Mouse (Mus musculus) ovary, postnatal 36 days (tissue): ENCODE results near the gene Fam72a.

Source experiments
- DNase-seq: peaks from one replicate; pipeline ENCODE4 v3.0.0; 2022; ENCODE audit warnings: low spot score, mixed read lengths

Gene Fam72a

DNA sequence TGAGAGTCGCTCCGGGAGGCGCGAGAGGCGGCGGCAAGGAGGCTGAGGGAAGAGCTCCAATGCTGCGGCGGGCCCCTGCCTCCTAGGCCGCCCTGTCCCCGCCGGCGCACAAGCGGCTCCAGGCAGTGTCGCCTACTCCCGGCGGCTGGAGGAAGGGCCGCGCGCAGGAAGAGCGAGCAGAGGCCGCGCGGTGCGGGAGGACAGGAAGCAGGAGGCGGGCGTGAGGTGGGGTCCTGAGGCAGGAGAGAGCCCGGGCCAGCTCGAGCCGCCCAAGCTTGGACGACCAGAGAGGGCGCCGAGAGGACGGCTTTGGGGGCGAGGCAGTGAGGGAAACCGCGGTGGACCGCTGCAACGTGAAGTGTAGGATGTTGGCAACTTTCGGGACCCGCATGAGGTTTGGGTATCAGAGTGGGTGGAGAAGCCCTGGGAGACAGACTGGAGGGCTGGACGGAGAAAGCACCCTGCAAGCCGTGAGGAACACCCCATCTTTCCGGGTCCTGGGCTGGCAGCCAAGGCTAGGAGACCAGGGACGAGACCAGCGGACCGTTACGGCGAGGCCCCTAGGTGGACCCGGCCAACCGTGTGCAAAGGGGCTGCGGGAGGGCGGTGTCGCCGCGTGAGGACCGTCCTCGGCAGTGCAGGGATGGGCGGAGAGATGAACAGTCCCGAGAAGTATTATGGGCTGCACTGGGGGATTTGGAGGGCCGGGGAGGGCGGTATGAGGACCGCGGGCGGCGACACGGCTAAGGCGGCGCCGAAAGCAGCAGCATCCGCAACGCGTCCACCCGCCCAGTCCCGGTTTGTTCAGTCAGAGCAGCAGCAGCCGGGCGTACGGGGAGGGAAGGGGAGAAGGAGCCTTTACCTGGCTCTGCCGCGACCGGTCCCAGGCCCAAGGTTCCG lies 1.1 kb upstream of the Fam72a start:
- peak; percentile 71 for DNase-seq

DNA sequence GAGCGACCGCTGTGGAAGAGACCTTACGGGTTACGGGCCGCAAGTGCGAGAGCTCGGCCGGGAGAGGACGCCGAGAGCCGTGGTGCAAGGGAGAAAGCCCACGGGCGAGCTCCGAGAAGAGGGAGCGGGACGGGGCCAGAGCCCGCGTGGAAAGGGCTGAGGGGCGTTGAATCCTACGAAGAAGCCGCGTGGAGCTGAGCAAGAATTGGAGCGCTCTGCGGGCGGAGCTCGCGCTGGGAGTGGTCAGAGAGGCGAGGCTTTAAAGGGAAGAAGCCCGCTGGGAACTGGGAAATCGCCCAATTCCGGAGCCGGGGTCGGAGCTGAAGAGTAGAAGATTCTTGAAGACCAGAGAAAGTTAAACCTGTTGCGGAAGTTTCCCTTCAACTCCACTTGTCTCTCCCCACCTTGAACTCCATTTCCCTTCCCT lies 391 bp downstream of the Fam72a start:
- peak; percentile 76 for DNase-seq

DNA sequence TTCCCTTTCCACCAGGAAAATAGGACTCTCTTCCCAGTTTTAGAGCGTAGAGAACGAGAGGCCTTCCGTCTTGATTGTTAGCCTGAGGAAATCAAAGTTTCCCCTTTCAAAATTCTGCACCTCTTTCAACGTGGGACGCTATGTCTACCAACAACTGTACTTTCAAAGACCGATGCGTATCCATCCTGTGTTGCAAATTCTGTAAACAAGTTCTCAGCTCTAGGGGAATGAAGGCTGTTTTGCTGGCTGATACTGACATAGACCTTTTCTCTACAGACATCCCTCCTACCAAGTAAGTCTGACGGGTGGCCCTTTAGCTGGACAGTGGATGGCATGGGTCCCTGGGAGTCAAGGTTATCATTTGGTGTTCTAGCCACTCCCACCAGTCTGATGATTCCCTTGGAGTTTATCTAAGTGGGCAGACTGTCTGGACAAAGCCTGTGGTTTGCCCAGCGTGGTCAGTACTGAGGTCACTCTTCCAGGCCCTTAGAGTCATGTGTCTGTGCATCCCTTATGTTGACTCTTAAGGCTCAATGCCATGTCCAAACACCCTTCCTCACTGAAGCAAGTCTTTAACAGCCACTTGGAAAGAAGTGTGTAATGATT lies 961 bp downstream of the Fam72a start:
- DNase-seq: no peak

DNA sequence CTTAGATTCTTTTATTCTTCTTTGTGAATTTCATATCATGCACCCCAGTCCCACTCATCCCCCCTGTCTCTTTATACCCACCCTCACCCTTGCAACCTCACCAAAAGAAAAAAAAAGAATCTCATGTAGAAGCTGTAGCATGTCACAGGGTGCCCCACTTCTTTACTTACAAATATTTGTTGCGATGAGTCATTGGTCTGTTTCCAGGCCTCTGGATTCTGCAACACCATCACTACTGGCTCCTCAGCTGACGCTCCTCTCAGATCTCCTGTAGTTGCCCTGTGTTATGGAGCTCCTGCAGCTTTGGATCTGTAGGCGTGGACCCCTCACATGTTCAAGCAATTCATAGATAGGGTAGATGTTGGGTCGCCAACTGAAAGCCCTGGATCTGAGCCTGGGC lies 12.1 kb downstream of the Fam72a start:
- no peak for DNase-seq

DNA sequence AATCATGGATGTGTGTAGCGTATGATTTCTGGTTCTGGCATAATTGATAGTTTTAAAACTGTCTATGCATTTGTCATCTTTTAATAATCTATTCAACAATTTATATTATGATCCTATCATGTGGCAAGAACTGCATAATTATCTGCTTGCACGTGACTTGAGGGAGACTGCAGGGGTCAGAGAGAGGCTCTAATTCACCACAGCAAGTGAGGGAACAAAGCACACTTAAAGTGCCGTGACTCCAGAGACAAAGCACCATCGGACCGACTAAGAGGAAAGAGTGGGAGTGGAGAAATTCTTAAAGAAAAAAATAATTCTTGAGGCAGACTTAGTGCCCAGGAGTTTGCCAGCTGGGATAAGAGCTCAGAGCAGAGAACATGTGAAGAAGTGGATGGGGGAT lies 13.1 kb downstream of the Fam72a start:
- no peak for DNase-seq

DNA sequence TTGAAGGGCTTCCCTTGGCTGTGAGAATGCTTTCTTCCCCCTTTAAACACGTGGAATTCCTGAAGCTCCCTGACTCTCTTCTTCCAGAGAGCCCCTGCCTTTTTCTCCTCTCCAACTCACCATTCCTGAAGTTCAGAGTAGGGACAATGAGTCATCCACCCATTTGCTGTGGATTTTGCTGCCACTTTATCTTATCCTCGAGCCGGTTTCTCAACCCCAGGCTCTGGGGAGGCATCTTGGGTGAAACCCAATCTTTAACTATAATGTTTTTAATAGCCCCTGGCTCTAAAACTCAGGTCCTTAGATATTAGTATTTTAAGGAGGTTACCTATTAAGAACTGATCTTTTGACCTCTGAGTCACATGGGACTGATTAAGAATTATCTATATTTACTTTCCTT lies 13.7 kb downstream of the Fam72a start:
- no peak for DNase-seq

DNA sequence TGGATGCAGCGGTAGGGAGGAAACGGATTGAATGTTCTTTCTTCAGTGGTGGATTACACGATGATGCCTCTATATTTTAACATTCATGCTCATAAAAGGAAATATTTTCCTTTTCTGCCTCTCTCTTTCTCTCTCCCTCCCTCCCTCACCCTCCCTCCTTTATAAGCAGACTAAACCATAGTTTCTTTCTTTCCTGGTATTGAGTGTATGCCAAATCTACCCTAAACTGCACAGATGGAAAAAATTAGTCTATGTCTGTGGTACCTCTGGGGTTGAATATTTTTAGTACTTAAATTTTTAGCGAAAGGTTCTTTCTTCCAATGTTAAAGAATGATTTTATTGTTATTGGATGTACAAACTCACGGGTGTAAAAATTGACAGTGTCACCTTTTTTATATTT lies 14.2 kb downstream of the Fam72a start:
- no peak for DNase-seq

DNA sequence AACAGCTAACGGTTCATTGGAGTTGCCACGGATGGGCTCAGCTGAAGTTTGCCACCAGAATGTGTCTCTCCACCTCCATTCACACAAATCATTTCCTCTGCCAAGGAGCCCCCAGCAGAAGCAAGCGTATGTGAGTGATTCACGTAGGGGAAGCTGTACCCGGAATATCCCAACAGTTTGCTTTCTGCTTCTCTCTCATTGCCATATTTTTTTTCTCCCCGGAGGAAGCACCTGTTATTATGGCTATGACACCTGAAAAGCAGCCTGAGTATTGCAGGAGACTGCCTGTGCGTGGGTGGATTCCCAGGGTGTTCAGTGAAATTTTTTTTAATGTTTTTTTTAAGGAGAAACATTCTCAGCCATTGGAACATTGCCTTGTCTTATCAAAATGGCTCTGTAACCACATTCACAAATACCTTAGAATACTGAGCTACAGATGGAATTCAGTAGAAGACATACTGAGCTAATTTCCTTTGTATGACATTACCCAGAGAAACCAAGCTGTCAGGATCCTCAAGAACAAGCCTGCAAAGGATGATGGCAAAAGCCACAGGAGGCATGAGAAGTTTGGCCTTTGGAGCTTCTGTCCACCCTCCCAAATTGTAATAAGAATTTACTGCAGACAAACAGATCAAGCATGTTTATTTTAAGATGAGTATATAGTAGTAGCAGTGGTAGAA lies 16.3 kb downstream of the Fam72a start:
- DNase-seq: no peak

DNA sequence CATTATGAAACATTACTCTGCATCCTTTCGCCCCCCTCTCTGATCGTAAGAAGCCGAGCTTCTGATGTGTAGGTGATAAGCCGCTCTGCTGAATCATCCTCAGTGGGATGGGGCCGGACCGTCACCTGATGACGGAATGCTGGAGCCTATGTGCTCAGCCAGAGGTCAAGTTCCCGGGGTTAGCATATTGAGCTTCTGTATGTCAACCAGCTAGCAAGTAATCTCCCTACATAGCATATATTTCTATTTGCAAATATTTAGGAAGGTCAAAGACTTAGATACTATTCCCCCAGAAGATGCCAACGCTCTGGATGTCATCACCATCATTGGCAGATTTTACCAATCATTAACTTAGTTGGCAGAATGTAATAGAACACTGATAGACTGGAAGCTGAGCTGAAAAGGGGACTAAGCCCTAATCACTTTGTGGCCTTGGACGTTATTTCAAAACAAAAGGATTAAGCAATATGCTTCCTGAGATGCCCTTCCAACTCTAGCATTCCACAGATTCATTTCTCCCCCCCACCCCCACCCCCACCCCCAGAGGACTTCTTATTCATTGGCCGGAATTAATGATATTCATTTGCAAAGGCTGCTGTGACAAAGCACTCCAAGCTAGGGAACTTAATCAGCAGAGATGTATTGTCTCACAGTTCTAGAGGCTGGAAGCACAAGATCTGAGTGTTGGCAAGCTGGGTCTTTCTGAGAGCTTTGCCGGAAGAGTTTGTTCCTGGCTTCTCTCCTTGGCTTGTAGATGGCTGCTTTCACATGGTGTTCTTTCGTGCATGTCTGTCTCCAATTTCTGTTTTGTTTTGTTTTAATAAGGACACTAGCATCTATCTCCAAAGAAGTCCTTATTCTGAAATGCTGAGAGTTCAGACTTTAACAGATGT lies 19.3 kb downstream of the Fam72a start:
- DNase-seq: no peak

DNA sequence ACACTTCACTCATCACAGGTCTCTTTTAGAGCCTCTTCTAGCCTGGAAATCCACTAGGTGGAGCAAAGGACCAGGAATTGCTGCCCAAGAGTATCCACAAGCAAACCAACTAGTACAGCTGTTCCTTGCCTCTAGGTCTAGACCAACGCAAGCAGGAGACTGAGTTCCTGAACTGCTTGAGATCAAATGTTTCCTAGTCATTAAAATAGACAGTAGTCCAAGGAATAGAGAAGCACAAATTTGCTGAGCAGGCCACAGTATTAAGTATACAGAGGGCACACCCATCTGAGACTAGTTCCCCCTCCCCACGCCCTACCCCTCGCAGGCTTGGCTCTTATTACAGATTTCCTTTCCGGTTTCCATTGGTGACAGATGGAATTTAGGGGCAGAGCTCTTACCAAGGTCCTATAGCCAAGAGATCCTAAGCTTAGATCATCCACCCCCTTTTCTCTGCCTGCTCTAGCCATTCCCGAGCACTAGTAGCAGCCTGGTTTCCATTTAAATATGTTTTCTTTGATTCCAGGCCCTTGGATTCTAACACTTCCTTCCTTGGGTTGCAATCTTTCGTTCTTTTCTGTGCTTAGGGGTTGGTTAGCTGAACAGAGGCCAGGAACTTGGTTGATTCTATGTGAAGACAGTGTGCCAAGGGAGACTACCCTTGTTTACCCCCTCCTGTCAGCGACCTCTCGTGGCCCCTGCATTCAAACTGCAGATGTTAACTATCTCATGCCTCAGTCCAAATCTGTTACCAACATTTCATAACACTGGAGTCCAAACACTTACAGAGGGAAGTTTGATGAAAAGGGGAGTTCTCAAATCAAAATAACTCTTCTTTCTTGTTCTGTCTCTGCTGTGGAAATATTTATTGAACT lies 21.0 kb downstream of the Fam72a start:
- DNase-seq: no peak

DNA sequence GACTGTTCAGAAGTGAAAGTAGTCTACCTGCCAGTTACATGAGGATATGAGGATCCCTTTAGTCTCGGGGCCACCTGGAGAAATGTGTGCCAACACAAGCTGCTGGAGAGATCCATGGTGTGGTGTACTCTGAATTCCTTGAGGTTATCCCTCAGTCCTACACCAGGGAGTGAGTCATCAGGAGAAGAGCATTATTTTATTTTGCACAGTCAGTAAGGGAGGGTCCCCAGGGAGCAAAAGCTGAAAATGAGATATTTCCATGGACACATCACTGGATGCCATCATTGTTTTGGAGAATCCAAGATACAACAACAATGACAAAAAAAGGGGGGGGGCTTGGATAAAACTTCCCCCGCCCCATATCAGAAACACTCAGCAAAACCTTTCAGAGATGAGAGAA lies 24.3 kb downstream of the Fam72a start:
- no peak for DNase-seq

DNA sequence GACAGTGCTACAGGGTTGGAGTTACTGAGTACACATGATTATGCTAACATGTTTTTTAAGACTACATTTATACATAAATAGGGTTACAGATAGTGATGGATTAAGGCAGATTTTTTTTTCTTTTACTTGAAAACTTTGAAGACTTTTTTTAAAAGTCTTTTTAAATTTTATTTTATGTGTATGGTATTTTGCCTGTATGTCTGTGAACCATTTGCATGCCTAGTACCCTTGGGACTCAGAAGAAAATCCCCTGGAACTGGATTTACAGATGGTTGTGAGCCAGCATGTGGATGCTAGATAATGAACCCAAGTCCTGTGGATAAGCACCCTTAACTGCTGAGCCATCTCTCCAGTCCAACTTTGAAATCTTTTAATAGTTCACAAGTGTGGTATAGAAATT lies 25.7 kb downstream of the Fam72a start:
- DNase-seq: no peak

DNA sequence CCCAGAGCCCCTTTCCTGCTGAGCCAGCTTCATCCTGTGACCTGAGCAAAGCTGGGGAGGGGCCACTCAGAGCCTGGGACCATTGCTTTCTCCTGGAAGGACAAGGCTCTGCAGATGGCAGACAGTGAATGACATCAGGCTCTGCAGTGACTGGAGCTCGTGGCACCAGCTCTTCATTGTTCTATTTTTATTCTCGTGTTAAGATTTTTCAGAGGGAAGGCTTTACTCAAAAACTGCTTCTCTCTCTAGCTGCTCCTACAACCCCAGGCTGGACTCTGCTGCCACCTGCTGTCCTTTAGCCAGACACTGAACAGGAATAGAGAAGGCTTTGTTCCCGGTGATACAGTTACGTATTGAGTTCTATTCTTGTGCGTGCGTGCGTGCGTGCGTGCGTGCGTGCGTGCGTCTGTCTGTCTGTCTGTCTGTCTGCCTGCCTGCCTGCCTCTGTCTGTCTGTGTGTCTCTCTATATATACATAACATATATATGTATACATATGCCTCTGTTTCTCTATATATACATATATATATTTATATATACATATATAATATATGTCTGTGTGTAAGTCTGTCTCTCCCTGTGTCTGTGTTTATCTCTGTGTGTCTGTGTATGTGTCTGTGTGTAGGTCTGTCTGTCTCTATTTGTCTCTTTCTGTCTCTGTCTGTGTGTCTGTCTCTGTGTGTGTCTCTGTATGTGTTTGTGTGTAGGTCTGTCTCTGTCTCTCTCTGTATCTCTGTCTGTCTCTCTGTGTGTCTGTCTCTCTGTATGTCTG lies 27.5 kb downstream of the Fam72a start:
- peak; percentile 72 for DNase-seq

DNA sequence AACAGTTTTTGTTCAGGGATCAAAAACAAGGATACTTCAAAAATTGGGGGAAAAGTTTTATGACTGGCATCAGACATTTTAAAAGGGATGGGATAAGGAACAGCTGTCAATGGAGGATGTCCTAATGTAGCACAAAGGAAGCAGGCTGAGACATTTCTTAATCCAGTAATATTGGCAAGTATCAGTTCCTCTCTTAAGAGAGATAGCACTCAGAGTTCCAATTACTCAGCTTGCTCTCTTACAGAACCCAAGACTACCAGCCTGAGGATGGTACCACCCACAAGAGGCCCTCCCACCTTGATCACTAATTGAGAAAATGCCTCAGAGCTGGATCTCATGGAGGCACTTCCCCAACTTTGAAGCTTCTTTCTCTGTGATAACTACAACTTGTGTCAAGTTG lies 32.8 kb downstream of the Fam72a start:
- DNase-seq: no peak

DNA sequence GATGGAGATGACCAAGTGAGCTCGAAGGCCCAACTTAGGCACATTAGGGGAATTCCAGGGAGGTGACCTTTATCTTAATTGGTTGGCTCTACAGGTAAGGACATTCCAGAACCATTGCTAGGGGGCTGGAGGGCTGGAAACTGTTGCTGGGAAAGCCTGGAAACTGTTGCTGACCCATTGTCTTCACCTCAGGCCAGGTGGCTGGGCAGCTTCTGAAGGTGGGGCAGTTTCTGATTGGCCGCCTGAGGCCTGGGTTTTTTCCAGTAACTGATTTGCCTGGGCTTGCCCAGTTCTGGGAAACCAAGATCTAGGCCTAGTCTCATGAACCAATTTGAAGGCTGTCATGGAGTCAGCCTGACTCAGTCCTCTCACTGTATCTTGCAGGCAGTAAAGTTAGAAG lies 34.4 kb downstream of the Fam72a start:
- DNase-seq: no peak

DNA sequence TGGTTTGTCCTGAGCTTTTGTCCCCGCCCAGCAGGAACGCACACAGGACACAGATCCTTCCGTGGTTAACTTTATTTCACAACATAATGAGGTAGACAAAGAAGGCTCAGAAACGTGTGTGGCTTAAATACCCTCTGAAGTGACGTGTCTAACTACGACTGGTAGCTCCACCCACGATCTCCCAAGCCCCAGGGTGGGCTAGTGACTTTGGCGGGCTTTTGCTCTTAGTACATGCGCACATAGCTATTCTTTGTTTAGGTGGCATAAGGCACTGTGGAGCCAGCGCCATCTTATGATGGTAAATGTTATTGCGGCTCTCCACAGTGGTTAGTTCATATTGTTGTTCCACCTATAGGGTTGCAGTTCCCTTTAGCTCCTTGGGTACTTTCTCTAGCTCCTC lies 38.4 kb downstream of the Fam72a start:
- DNase-seq: peak; percentile 19

DNA sequence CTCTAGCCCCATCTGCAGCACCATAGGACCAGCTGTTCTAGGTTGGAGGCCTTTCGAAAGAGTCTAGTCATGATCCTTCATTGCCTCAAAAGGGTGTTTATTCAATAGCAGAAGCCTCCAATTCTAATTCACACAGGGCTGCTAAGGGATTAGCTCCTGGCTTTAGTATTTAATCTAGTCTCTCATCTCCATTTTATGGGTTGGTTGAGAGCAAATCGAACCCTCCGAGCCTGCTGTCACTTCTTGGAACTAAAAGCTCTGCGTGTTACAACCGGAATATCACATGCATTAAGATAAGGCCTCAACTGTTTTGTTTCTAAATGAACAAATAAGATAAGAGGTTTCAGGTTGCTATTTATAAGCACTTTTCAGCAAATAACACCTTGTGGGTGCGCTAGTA lies 42.0 kb downstream of the Fam72a start:
- DNase-seq: no peak

DNA sequence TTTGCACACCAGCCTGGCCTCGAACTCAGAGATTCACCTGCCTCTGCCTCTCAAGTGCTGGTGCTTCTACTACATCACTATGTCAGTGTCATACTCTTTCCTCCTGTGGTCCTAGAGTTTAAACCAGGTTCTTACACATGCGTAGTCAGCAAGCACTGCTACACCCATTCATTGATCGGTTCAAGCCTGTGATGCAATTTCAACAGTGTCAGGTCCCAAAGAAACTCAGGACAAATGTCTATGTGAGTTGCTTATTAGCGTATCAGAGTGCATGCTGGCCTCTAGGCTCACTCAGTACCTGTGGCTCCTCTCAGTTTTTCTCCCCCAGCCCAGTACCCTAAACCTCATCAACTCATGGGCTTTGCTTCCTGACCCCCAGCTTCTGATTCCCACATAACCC lies 42.7 kb downstream of the Fam72a start:
- DNase-seq: no peak

DNA sequence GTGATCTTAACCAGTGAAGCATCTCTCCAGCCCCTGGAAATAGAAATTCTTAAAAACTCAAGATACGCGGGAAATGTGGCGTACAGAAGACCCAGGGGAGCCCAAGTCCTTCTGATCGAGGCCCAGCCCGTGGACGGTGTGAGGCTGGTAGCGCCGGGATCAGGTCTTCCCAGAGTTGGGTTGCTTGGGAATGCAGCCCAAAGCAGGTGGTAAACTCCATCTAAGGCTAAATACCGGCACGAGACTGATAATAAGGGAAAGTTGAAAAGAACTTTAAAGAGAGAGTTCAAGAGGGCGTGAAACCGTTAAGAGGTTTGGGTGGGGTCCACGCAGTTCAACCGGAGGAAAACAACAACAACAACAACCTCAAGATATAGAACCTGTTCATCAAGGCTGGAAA lies 46.0 kb downstream of the Fam72a start:
- peak; percentile 7 for DNase-seq

DNA sequence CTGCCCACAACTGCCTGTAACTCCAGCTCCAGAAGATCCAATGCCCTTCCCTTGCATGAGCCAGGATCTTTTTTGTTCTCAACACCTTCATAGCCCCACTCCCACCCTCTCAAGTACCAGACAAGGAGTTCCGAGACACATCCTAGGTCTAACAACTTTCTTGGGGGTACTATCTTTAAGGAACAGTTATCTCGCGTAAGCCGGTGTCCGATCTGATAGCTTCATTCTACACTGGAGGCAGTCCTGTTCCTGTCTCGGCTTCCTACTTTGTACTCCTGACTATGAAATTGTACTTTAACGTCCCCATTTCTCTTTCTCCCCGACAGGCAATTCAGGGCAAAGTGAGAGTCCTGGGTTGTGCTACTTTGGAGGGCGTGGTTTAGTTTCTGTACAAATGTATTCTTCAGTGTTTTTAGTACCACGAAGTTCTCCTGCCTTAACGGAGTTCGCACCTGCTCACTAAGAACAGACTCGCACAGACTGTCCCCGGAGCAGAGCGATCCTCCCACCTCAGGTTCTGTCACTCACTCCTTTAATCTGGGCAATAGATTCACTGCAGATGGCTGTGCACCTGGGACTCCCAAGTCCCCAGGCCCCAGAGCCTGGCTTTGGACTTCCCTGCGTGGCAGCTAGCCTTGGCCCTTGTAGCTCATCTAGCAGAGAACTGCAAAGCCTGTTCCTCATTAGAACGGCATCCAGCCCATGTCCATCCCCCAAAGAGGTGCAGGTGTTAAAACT lies 51.4 kb downstream of the Fam72a start:
- no peak for DNase-seq
